Mouse (Mus musculus): ENCODE measurements around the gene Loxl3. TPM values are rescaled to one million over a fixed set of nuclear protein-coding genes. Genes with fewer than 3 reads are reported as not detected.

The Loxl3 gene
- polyA plus RNA-seq, 1 experiment: 0.01 TPM

- H3K36me3 ChIP-seq (ENCODE audit: control insufficient read depth): peaks cover 85% of the 10 kb centered on the region
- H3K27me3 ChIP-seq (ENCODE audit: control insufficient read depth): no peaks in the 10 kb centered on the region
- peaks cover 82% of the 10 kb centered on the region for H3K4me1 ChIP-seq (ENCODE audit: control insufficient read depth)
- no peaks in the 10 kb centered on the region for H3K9me3 ChIP-seq (ENCODE audit: control insufficient read depth, low read length)
- TF ChIP-seq TAL1 (IDR thresholded peaks at IDR 0.05; ENCODE audit: low read length): no peak
- TF ChIP-seq GATA1 (IDR thresholded peaks at IDR 0.05; ENCODE audit: low read length): no peak
- peak within 1 kb of the TSS; percentile 81 for H3K4me3 ChIP-seq (replicated peaks)
Observed at GRCm38 (mm10) chr6:83054074-83054851, 20.3 kb downstream of the Loxl3 start, which contains the start of gene Aup1. TSS of gene Aup1 (plus strand) at chr6:83054521.

GRCm38 (mm10) chr6:83054871-83055431, 21.0 kb downstream of the Loxl3 start, which contains the start of gene Htra2:
TSS of gene Htra2 (minus strand) at chr6:83055273.
- Histone ChIP-seq H3K36me3 (ENCODE audit: control insufficient read depth) (peaks cover 84% of the 10 kb centered on the region), H3K4me1 (ENCODE audit: control insufficient read depth) (peaks cover 78% of the 10 kb centered on the region), H3K9me3 (ENCODE audit: control insufficient read depth, low read length) (no peaks in the 10 kb centered on the region), H3K27me3 (ENCODE audit: control insufficient read depth) (no peaks in the 10 kb centered on the region), H3K4me3 (replicated peaks) (peak within 1 kb of the TSS; percentile 81)
- no peak for TF ChIP-seq GATA1 (IDR thresholded peaks at IDR 0.05; ENCODE audit: low read length)
- TF ChIP-seq TAL1 (IDR thresholded peaks at IDR 0.05; ENCODE audit: low read length): no peak

- H3K4me3 ChIP-seq (replicated peaks): peak within 1 kb of the TSS; percentile 45
- TF ChIP-seq TAL1 (IDR thresholded peaks at IDR 0.05; ENCODE audit: low read length) (no peak), GATA1 (IDR thresholded peaks at IDR 0.05; ENCODE audit: low read length) (no peak)
- H3K4me1 ChIP-seq (ENCODE audit: control insufficient read depth): peaks cover 53% of the 10 kb centered on the region
- peaks cover 69% of the 10 kb centered on the region for H3K36me3 ChIP-seq (ENCODE audit: control insufficient read depth)
- no peaks in the 10 kb centered on the region for H3K9me3 ChIP-seq (ENCODE audit: control insufficient read depth, low read length)
- H3K27me3 ChIP-seq (ENCODE audit: control insufficient read depth): peaks cover 22% of the 10 kb centered on the region
Observed at GRCm38 (mm10) chr6:83057790-83058189, 23.8 kb downstream of the Loxl3 start, which contains the start of gene Dqx1. TSS of gene Dqx1 (plus strand) at chr6:83057844.

- Histone ChIP-seq H3K4me1 (ENCODE audit: control insufficient read depth) (peaks cover 44% of the 10 kb centered on the region), H3K27me3 (ENCODE audit: control insufficient read depth) (peaks cover 31% of the 10 kb centered on the region), H3K4me3 (replicated peaks) (peak overlapping the region; percentile 45), H3K9me3 (ENCODE audit: control insufficient read depth, low read length) (no peaks in the 10 kb centered on the region), H3K36me3 (ENCODE audit: control insufficient read depth) (peaks cover 62% of the 10 kb centered on the region)
- TF ChIP-seq GATA1 (IDR thresholded peaks at IDR 0.05; ENCODE audit: low read length) (no peak), TAL1 (IDR thresholded peaks at IDR 0.05; ENCODE audit: low read length) (no peak)
Observed at GRCm38 (mm10) chr6:83058725-83059124, 24.8 kb downstream of the Loxl3 start.

GRCm38 (mm10) chr6:83065995-83066394, 32.0 kb downstream of the Loxl3 start:
- no peak for TF ChIP-seq GATA1 (IDR thresholded peaks at IDR 0.05; ENCODE audit: low read length)
- TF ChIP-seq TAL1 (IDR thresholded peaks at IDR 0.05; ENCODE audit: low read length): no peak
- Histone ChIP-seq H3K4me1 (ENCODE audit: control insufficient read depth) (peaks cover 19% of the 10 kb centered on the region), H3K9me3 (ENCODE audit: control insufficient read depth, low read length) (peaks cover 26% of the 10 kb centered on the region), H3K36me3 (ENCODE audit: control insufficient read depth) (peaks cover 9% of the 10 kb centered on the region), H3K4me3 (replicated peaks) (no peak overlapping the region), H3K27me3 (ENCODE audit: control insufficient read depth) (peaks cover 100% of the 10 kb centered on the region)

- Histone ChIP-seq H3K4me3 (replicated peaks) (no peak overlapping the region), H3K9me3 (ENCODE audit: control insufficient read depth, low read length) (peaks cover 31% of the 10 kb centered on the region), H3K36me3 (ENCODE audit: control insufficient read depth) (peaks cover 5% of the 10 kb centered on the region; the same call in 1 of the 2 replicates), H3K27me3 (ENCODE audit: control insufficient read depth) (peaks cover 100% of the 10 kb centered on the region), H3K4me1 (ENCODE audit: control insufficient read depth) (peaks cover 23% of the 10 kb centered on the region)
- TF ChIP-seq TAL1 (IDR thresholded peaks at IDR 0.05; ENCODE audit: low read length): no peak
Observed at GRCm38 (mm10) chr6:83066441-83066840, 32.5 kb downstream of the Loxl3 start.

GRCm38 (mm10) chr6:83068221-83068620, 34.2 kb downstream of the Loxl3 start:
- Histone ChIP-seq H3K27me3 (ENCODE audit: control insufficient read depth) (peaks cover 100% of the 10 kb centered on the region), H3K4me3 (replicated peaks) (no peak overlapping the region), H3K36me3 (ENCODE audit: control insufficient read depth) (peaks cover 4% of the 10 kb centered on the region; the same call in 1 of the 2 replicates), H3K4me1 (ENCODE audit: control insufficient read depth) (peaks cover 24% of the 10 kb centered on the region), H3K9me3 (ENCODE audit: control insufficient read depth, low read length) (peaks cover 31% of the 10 kb centered on the region)
- TF ChIP-seq TAL1 (IDR thresholded peaks at IDR 0.05; ENCODE audit: low read length): no peak
- TF ChIP-seq GATA1 (IDR thresholded peaks at IDR 0.05; ENCODE audit: low read length): no peak

- H3K9me3 ChIP-seq (ENCODE audit: control insufficient read depth, low read length): peaks cover 31% of the 10 kb centered on the region
- TF ChIP-seq TAL1 (IDR thresholded peaks at IDR 0.05; ENCODE audit: low read length) (no peak), GATA1 (IDR thresholded peaks at IDR 0.05; ENCODE audit: low read length) (no peak)
- H3K36me3 ChIP-seq (ENCODE audit: control insufficient read depth): peaks cover 4% of the 10 kb centered on the region; the same call in 1 of the 2 replicates
- H3K4me3 ChIP-seq (replicated peaks): no peak overlapping the region
- H3K4me1 ChIP-seq (ENCODE audit: control insufficient read depth): peaks cover 24% of the 10 kb centered on the region
- H3K27me3 ChIP-seq (ENCODE audit: control insufficient read depth): peaks cover 100% of the 10 kb centered on the region
Observed at GRCm38 (mm10) chr6:83068706-83069487, 34.9 kb downstream of the Loxl3 start.

Measured in erythroblast, embryonic 14.5 days (primary cell).